Mouse (Mus musculus) brain, embryonic 14.5 days (tissue): ENCODE measurements around the gene Cdk4.

ENCODE experiments used
- CTCF ChIP-seq: fragments of 200-500 bp; IDR thresholded peaks from 2 replicates; pipeline ENCODE4 v1.5.1; 2012; ENCODE audit warnings: inconsistent platforms, mild to moderate bottlenecking, moderate library complexity, borderline replicate concordance; ENCODE audit not compliant: insufficient read depth, insufficient read length; ENCODE audit errors: extremely low read depth
- POLR2A ChIP-seq: fragments of 200-500 bp; IDR thresholded peaks from 2 replicates; pipeline ENCODE4 v1.6.1; 2012; ENCODE audit warnings: mild to moderate bottlenecking, inconsistent platforms, borderline replicate concordance; ENCODE audit not compliant: poor library complexity, insufficient read depth, insufficient read length, severe bottlenecking; ENCODE audit errors: extremely low read depth

GRCm38 (mm10) chr10:127058708-127059107 lies 4.6 kb upstream of the Cdk4 start:
- no peak for TF ChIP-seq CTCF
- no peak for TF ChIP-seq POLR2A
